24 mouse cellular contexts compared by ENCODE assay signal in the genomic region with DNA sequence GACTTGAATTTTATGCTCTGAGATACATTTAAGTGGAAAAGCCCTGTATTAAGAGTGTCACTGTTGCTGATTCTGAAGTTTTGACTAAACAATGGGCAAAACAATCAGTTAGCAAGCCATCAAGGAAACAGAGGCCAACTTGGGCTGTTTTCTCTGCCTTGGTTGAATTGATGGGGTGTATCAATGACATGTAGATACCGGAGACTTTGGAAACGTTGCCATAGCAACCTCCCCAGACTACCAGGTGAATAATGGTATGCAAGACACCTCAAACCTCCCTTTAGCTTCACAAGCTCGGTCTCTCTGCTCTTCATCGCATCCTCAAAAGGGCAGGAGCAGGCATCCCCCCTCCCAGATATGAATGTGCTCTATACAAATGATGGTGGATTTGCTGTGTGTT.
A peak's percentile ranks its signal among the peaks of the same experiment; 100 is the strongest.
DNase-seq lines count a peak whose midpoint lies in the region; ATAC-seq and TF ChIP-seq lines count a peak whose summit lies in the region.
"Had no signal": no experiment of that assay in that cellular context is flagged by ENCODE, and none has a peak within 500 bp of the region (broad histone marks: within the 10 kb centered on the region; RNA-seq: fewer than 3 reads in every experiment).

No protein-coding gene starts in this region.

- H3K27ac ChIP-seq in hindbrain, embryonic 11.5 days (ENCODE audit: low read depth, low read length) = no peak overlapping the region
- H3K27ac ChIP-seq in hindbrain, postnatal 0 days = no peak overlapping the region; the same call in 1 of the 2 replicates
- no peak overlapping the region for H3K27ac ChIP-seq in kidney, embryonic 16.5 days (ENCODE audit: low read length)
- H3K27ac ChIP-seq: embryonic facial prominence, embryonic 15.5 days; gastrocnemius, adult 2 months; intestine, embryonic 15.5 days; limb, embryonic 13.5 days; liver, embryonic 12.5 days; neural tube, embryonic 12.5 days had no signal

- 62% methylated on average over 4 of the region's 4 CpGs for WGBS in hindbrain, embryonic 11.5 days
- 37% methylated on average over 4 of the region's 4 CpGs for WGBS in hindbrain, postnatal 0 days
- WGBS in kidney, embryonic 16.5 days = 48% methylated on average over 4 of the region's 4 CpGs

- H3K36me3 ChIP-seq in hindbrain, embryonic 11.5 days (ENCODE audit: control insufficient read depth, insufficient read depth, low read length) = no peaks in the 10 kb centered on the region
- H3K36me3 ChIP-seq in hindbrain, postnatal 0 days (ENCODE audit: insufficient read depth, low read length) = no peaks in the 10 kb centered on the region
- no peaks in the 10 kb centered on the region for H3K36me3 ChIP-seq in kidney, embryonic 16.5 days (ENCODE audit: insufficient read depth, low read length)
- H3K36me3 ChIP-seq: embryonic facial prominence, embryonic 15.5 days; intestine, embryonic 15.5 days; limb, embryonic 13.5 days; liver, embryonic 12.5 days; neural tube, embryonic 12.5 days had no signal

- peak; percentile 13 for DNase-seq in embryo, embryonic 10 days (ENCODE audit: low spot score)
- no peak for DNase-seq in embryo, embryonic 9.5 days (ENCODE audit: extremely low spot score)
- DNase-seq in ES-CJ7 (ENCODE audit: low read depth, low spot score) = peak; percentile 9
- peak; percentile 8 for DNase-seq in hindbrain, embryonic 11.5 days (ENCODE audit: low spot score)
- peak; percentile 42 for DNase-seq in hindbrain, postnatal 0 days (ENCODE audit: low spot score)
- DNase-seq in retina, postnatal 1 day = no peak
- no peak for DNase-seq in adipocyte (ENCODE audit: low spot score)
- DNase-seq: cerebellum, adult 2 months; cerebellum, postnatal 36 days; gastrocnemius, adult 2 months; heart, postnatal 36 days; kidney, adult 8-10 months; kidney, postnatal 14 days; layer of hippocampus, postnatal 36 days; lung, adult 18-20 months; lung, postnatal 14 days; right cerebral cortex, postnatal 25 days; spleen, adult 18-20 months had no signal

- no peaks in the 10 kb centered on the region for H3K4me1 ChIP-seq in hindbrain, embryonic 11.5 days (replicated peaks; ENCODE audit: control insufficient read depth, insufficient read depth, low read length)
- H3K4me1 ChIP-seq in hindbrain, postnatal 0 days (ENCODE audit: insufficient read depth, low read length) = peaks cover 6% of the 10 kb centered on the region; the same call in 1 of the 2 replicates
- H3K4me1 ChIP-seq in kidney, embryonic 16.5 days (ENCODE audit: insufficient read depth, low read length) = no peaks in the 10 kb centered on the region
- H3K4me1 ChIP-seq: embryonic facial prominence, embryonic 15.5 days; intestine, embryonic 15.5 days; limb, embryonic 13.5 days; liver, embryonic 12.5 days; neural tube, embryonic 12.5 days had no signal

- no peak overlapping the region for H3K4me3 ChIP-seq in hindbrain, embryonic 11.5 days (ENCODE audit: low read depth, low read length)
- H3K4me3 ChIP-seq in hindbrain, postnatal 0 days (ENCODE audit: low read length) = no peak overlapping the region
- no peak overlapping the region for H3K4me3 ChIP-seq in kidney, embryonic 16.5 days (ENCODE audit: low read length)
- H3K4me3 ChIP-seq: embryonic facial prominence, embryonic 15.5 days; gastrocnemius, adult 2 months; intestine, embryonic 15.5 days; limb, embryonic 13.5 days; liver, embryonic 12.5 days; neural tube, embryonic 12.5 days had no signal

- ATAC-seq in hindbrain, embryonic 11.5 days (ENCODE audit: low FRiP score) = no peak
- no peak for ATAC-seq in hindbrain, postnatal 0 days
- no peak for ATAC-seq in kidney, embryonic 16.5 days (ENCODE audit: low FRiP score, low TSS enrichment)
- ATAC-seq: intestine, embryonic 15.5 days; liver, embryonic 12.5 days had no signal

- no peaks in the 10 kb centered on the region for H3K9me3 ChIP-seq in hindbrain, embryonic 11.5 days (ENCODE audit: control insufficient read depth, low read length)
- H3K9me3 ChIP-seq in hindbrain, postnatal 0 days (ENCODE audit: low read length) = no peaks in the 10 kb centered on the region
- no peaks in the 10 kb centered on the region for H3K9me3 ChIP-seq in kidney, embryonic 16.5 days (ENCODE audit: low read length)
- H3K9me3 ChIP-seq: embryonic facial prominence, embryonic 15.5 days; intestine, embryonic 15.5 days; limb, embryonic 13.5 days; neural tube, embryonic 12.5 days had no signal

- no peaks in the 10 kb centered on the region for H3K27me3 ChIP-seq in hindbrain, embryonic 11.5 days (ENCODE audit: control insufficient read depth, insufficient read depth, low read length)
- H3K27me3 ChIP-seq in hindbrain, postnatal 0 days (ENCODE audit: insufficient read depth, low read length) = no peaks in the 10 kb centered on the region
- no peaks in the 10 kb centered on the region for H3K27me3 ChIP-seq in kidney, embryonic 16.5 days (ENCODE audit: insufficient read depth, low read length)
- H3K27me3 ChIP-seq: embryonic facial prominence, embryonic 15.5 days; intestine, embryonic 15.5 days; limb, embryonic 13.5 days; liver, embryonic 12.5 days; neural tube, embryonic 12.5 days had no signal

- H3K4me2 ChIP-seq in hindbrain, embryonic 11.5 days (replicated peaks; ENCODE audit: low read depth, low read length) = no peak overlapping the region
- no peak overlapping the region for H3K4me2 ChIP-seq in hindbrain, postnatal 0 days (ENCODE audit: low read depth, low read length)
- H3K4me2 ChIP-seq in kidney, embryonic 16.5 days (replicated peaks; ENCODE audit: low read depth, low read length) = no peak overlapping the region
- H3K4me2 ChIP-seq: embryonic facial prominence, embryonic 15.5 days; intestine, embryonic 15.5 days; limb, embryonic 13.5 days; liver, embryonic 12.5 days; neural tube, embryonic 12.5 days had no signal

- TF ChIP-seq CTCF in hindbrain, postnatal 0 days (IDR thresholded peaks at IDR 0.05; ENCODE audit: low read depth) = no peak

- no peak overlapping the region for H3K9ac ChIP-seq in hindbrain, embryonic 11.5 days (ENCODE audit: low read depth, low read length)
- no peak overlapping the region for H3K9ac ChIP-seq in hindbrain, postnatal 0 days (replicated peaks; ENCODE audit: low read length)
- no peak overlapping the region for H3K9ac ChIP-seq in kidney, embryonic 16.5 days (replicated peaks; ENCODE audit: low read length)
- H3K9ac ChIP-seq: embryonic facial prominence, embryonic 15.5 days; intestine, embryonic 15.5 days; limb, embryonic 13.5 days; liver, embryonic 12.5 days; neural tube, embryonic 12.5 days had no signal

Comparison
In these comparisons a context has a peak if more than half of its experiments do, and no peak if none do; other contexts are left out.
1. DNase-seq: peak in embryo, embryonic 10 days (single experiment), ES-CJ7 (single experiment), hindbrain, embryonic 11.5 days (single experiment) and hindbrain, postnatal 0 days (single experiment); none in embryo, embryonic 9.5 days (single experiment), retina, postnatal 1 day (single experiment) and adipocyte (single experiment).